Mouse (Mus musculus): ENCODE data around the gene Ank.
A peak's percentile ranks its signal among the peaks of the same experiment; 100 is the strongest.

Gene Ank

GRCm38 (mm10) chr15:27539745-27540144, 73.3 kb downstream of the Ank start:
- DNase-seq: no peak

- no peak for DNase-seq
These were observed 78.7 kb downstream of the Ank start for GRCm38 (mm10) chr15:27545203-27545602.

- no peak for DNase-seq
These were observed 81.6 kb downstream of the Ank start for GRCm38 (mm10) chr15:27548110-27548509.

- no peak for DNase-seq
These were observed 82.6 kb downstream of the Ank start for GRCm38 (mm10) chr15:27549071-27549470.

GRCm38 (mm10) chr15:27549878-27550277, 83.4 kb downstream of the Ank start:
- no peak for DNase-seq

- no peak for DNase-seq
These were observed 84.0 kb downstream of the Ank start for GRCm38 (mm10) chr15:27550358-27550992.

- DNase-seq: no peak
These were observed 84.9 kb downstream of the Ank start for GRCm38 (mm10) chr15:27551117-27552114.

- DNase-seq: no peak
These were observed 85.7 kb downstream of the Ank start for GRCm38 (mm10) chr15:27552129-27552700.

GRCm38 (mm10) chr15:27553554-27553953, 87.1 kb downstream of the Ank start:
- DNase-seq: no peak

- DNase-seq: no peak
These were observed 92.1 kb downstream of the Ank start for GRCm38 (mm10) chr15:27558456-27559147.

- DNase-seq: peak; percentile 23 to 33
These were observed 93.8 kb downstream of the Ank start for GRCm38 (mm10) chr15:27560315-27560714.

GRCm38 (mm10) chr15:27564106-27565100, 97.9 kb downstream of the Ank start:
- DNase-seq: no peak

- DNase-seq: no peak
These were observed 99.2 kb downstream of the Ank start for GRCm38 (mm10) chr15:27565626-27566185.

GRCm38 (mm10) chr15:27567356-27567755, 100.9 kb downstream of the Ank start:
- DNase-seq: no peak

- DNase-seq: no peak
These were observed 101.9 kb downstream of the Ank start for GRCm38 (mm10) chr15:27568371-27568770.

GRCm38 (mm10) chr15:27569924-27570323, 103.4 kb downstream of the Ank start:
- DNase-seq: no peak

- DNase-seq: no peak
These were observed 103.9 kb downstream of the Ank start for GRCm38 (mm10) chr15:27570385-27570784.

- no peak for DNase-seq
These were observed 104.7 kb downstream of the Ank start for GRCm38 (mm10) chr15:27571179-27571578.

GRCm38 (mm10) chr15:27574992-27575781, 108.7 kb downstream of the Ank start:
- DNase-seq: no peak

GRCm38 (mm10) chr15:27575932-27576331, 109.5 kb downstream of the Ank start:
- peak in 1 of 2 experiments; percentile 29 for DNase-seq

All from kidney, postnatal 36 days (tissue).